Comparison of ENCODE assay signal across 8 mouse cellular contexts in the genomic region with DNA sequence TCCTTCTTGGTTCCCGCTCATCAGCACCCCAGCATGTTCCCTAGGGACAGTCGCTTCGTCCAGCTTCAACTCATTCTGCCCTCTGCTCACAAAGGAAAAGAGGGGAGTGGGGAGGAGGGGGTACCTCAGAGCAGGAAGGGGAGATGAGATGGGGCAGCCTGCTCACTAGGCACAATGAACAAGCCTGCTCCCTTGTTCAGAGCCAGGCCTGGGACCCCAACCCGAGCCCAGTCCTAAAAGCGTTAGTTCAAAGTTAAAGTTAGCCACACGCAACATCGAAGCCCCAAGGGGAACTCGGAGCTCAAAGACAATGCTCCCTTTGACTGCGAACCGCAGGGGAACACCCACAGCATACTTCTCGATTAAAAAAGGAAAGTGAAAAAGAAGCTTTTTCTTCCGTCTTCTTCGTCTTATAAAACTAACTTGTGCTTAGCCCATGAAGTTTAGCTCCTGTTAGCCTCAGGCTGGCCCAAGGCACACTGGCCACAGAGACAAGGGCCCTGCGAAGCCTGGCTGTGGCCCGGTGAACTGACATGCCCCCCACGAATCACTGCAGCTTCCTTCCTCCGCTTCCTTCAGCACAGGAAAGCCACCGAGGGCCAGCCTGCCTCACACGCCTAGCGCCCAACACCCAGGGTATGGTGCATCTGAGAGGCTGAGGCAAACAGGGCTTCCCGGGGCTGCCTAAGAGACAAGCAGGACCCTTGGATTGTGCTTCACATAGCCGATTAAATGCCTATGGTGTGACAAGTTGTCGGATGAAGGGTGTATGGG. TPM values are rescaled to one million over a fixed set of nuclear protein-coding genes. Genes with fewer than 3 reads are reported as not detected.
DNase-seq lines count a peak whose midpoint lies in the region; ATAC-seq and TF ChIP-seq lines count a peak whose summit lies in the region.
"Had no signal": no experiment of that assay in that cellular context is flagged by ENCODE, and none has a peak within 500 bp of the region (broad histone marks: within the 10 kb centered on the region; RNA-seq: fewer than 3 reads in every experiment).

No protein-coding gene starts in this region.

- no peak overlapping the region for H3K9ac ChIP-seq in neural tube, embryonic 13.5 days
- H3K9ac ChIP-seq in embryonic facial prominence, embryonic 15.5 days: no peak overlapping the region
- no peak overlapping the region for H3K9ac ChIP-seq in liver, postnatal 0 days (replicated peaks)
- H3K9ac ChIP-seq: hindbrain, embryonic 15.5 days had no signal

- WGBS in neural tube, embryonic 13.5 days: 37% methylated on average over 23 of the region's 23 CpGs
- WGBS in embryonic facial prominence, embryonic 15.5 days: 33% methylated on average over 23 of the region's 23 CpGs
- WGBS in liver, postnatal 0 days (ENCODE audit: insufficient replicate concordance): 27% methylated on average over 23 of the region's 23 CpGs

- DNase-seq in neural tube, embryonic 10.5 days (ENCODE audit: extremely low spot score, low spot score): no peak
- no peak for DNase-seq in liver, postnatal 0 days
- peak; percentile 53 for DNase-seq in thymus, postnatal 25 days
- DNase-seq in gastrocnemius, adult 18-20 months (ENCODE audit: low spot score): no peak
- DNase-seq in urinary bladder, adult 18-20 months (ENCODE audit: low spot score in 2 of 2): no peak

- H3K27me3 ChIP-seq in neural tube, embryonic 13.5 days: peaks cover 17% of the 10 kb centered on the region
- H3K27me3 ChIP-seq in embryonic facial prominence, embryonic 15.5 days: peaks cover 4% of the 10 kb centered on the region
- peaks cover 6% of the 10 kb centered on the region for H3K27me3 ChIP-seq in liver, postnatal 0 days (ENCODE audit: insufficient read depth, low read length)
- H3K27me3 ChIP-seq: hindbrain, embryonic 15.5 days had no signal

- H3K4me2 ChIP-seq in neural tube, embryonic 13.5 days: no peak overlapping the region
- no peak overlapping the region for H3K4me2 ChIP-seq in embryonic facial prominence, embryonic 15.5 days (replicated peaks)
- H3K4me2 ChIP-seq in liver, postnatal 0 days (ENCODE audit: low read depth, low read length): peak overlapping the region; percentile 51
- H3K4me2 ChIP-seq: hindbrain, embryonic 15.5 days had no signal

- H3K36me3 ChIP-seq in neural tube, embryonic 13.5 days: no peaks in the 10 kb centered on the region
- H3K36me3 ChIP-seq in embryonic facial prominence, embryonic 15.5 days: no peaks in the 10 kb centered on the region
- H3K36me3 ChIP-seq in liver, postnatal 0 days (replicated peaks; ENCODE audit: insufficient read depth, low read length): no peaks in the 10 kb centered on the region
- H3K36me3 ChIP-seq: hindbrain, embryonic 15.5 days had no signal

- no peak for TF ChIP-seq CTCF in liver, postnatal 0 days (IDR thresholded peaks at IDR 0.05; ENCODE audit: low read depth)

- 0 out of 2 replicates have a peak overlapping the region, but pooled peaks have one; percentile 42 for H3K27ac ChIP-seq in neural tube, embryonic 13.5 days (replicated peaks)
- peak overlapping the region; percentile 63; the same call in 1 of the 2 replicates for H3K27ac ChIP-seq in embryonic facial prominence, embryonic 15.5 days (replicated peaks)
- no peak overlapping the region for H3K27ac ChIP-seq in liver, postnatal 0 days (ENCODE audit: low read depth)
- H3K27ac ChIP-seq: hindbrain, embryonic 15.5 days had no signal

- no peaks in the 10 kb centered on the region for H3K9me3 ChIP-seq in neural tube, embryonic 13.5 days
- no peaks in the 10 kb centered on the region for H3K9me3 ChIP-seq in embryonic facial prominence, embryonic 15.5 days (replicated peaks)
- H3K9me3 ChIP-seq in liver, postnatal 0 days (ENCODE audit: low read length): no peaks in the 10 kb centered on the region
- H3K9me3 ChIP-seq: hindbrain, embryonic 15.5 days had no signal

- no peak for ATAC-seq in neural tube, embryonic 13.5 days (ENCODE audit: low read depth)
- ATAC-seq in embryonic facial prominence, embryonic 15.5 days (ENCODE audit: insufficient number of reproducible peaks, low FRiP score, low TSS enrichment, low read depth): no peak
- no peak for ATAC-seq in liver, postnatal 0 days

- no peak for TF ChIP-seq EP300 in liver, postnatal 0 days (IDR thresholded peaks at IDR 0.05; ENCODE audit: low read depth)

- peaks cover 54% of the 10 kb centered on the region for H3K4me1 ChIP-seq in neural tube, embryonic 13.5 days (replicated peaks)
- peaks cover 56% of the 10 kb centered on the region for H3K4me1 ChIP-seq in embryonic facial prominence, embryonic 15.5 days
- H3K4me1 ChIP-seq in liver, postnatal 0 days (ENCODE audit: insufficient read depth): peaks cover 7% of the 10 kb centered on the region; the same call in 1 of the 2 replicates

- no peak overlapping the region for H3K4me3 ChIP-seq in neural tube, embryonic 13.5 days
- no peak overlapping the region for H3K4me3 ChIP-seq in embryonic facial prominence, embryonic 15.5 days (replicated peaks)
- H3K4me3 ChIP-seq in liver, postnatal 0 days (ENCODE audit: low read depth, low read length): no peak overlapping the region
- H3K4me3 ChIP-seq: hindbrain, embryonic 15.5 days had no signal

RNA-seq across cellular contexts. Expression of a gene that starts 45.4 kb away (rescaled TPM):
- polyA plus RNA-seq in neural tube, embryonic 13.5 days (2015; fragmentation: Nextera tagmentation; extraction: Ambion mirVana): 1.7 and 1.8 TPM in 2 replicates
- 5.8 and 6.9 TPM in 2 replicates for polyA plus RNA-seq in embryonic facial prominence, embryonic 15.5 days (2015; fragmentation: Nextera tagmentation; extraction: Ambion mirVana)
- polyA plus RNA-seq in liver, postnatal 0 days (2015; fragmentation: Nextera tagmentation; extraction: Ambion mirVana): 0.11 and 0.18 TPM in 2 replicates
- total RNA-seq in gastrocnemius, adult 18-20 months (2021): 10 to 100 TPM; 10.1 to 12.8 TPM
